Mouse (Mus musculus): ENCODE data around the gene Cldn15. TPM values are rescaled to one million over a fixed set of nuclear protein-coding genes. Genes with fewer than 3 reads are reported as not detected.

Cldn15 gene
- polyA plus RNA-seq, 1 experiment from 2014 or later: 10.5 TPM

GRCm38 (mm10) chr5:136953440-136953951, 12.9 kb upstream of the Cldn15 start:
- peak overlapping the region; percentile 71 for H3K4me2 ChIP-seq (replicated peaks; ENCODE audit: low read depth, low read length)
- no peaks in the 10 kb centered on the region for H3K9me3 ChIP-seq (ENCODE audit: low read length)
- peak overlapping the region; percentile 65 for H3K4me3 ChIP-seq (ENCODE audit: low read depth, low read length)
- H3K9ac ChIP-seq (replicated peaks; ENCODE audit: low read depth): peak overlapping the region; percentile 64
- peaks cover 5% of the 10 kb centered on the region for H3K4me1 ChIP-seq (ENCODE audit: insufficient read depth, low read depth, low read length)
- ATAC-seq: peak; percentile 38
- no peak for TF ChIP-seq CTCF (IDR thresholded peaks at IDR 0.05)
- peak; percentile 1; the same call in 1 of the 2 replicates for TF ChIP-seq EP300 (IDR thresholded peaks at IDR 0.05)
- WGBS: 2% methylated on average over 12 of the region's 12 CpGs
- peak; percentile 88 for DNase-seq (ENCODE audit: low spot score)
- peak overlapping the region; percentile 85 for H3K27ac ChIP-seq (ENCODE audit: low read length)
- no peaks in the 10 kb centered on the region for H3K36me3 ChIP-seq (ENCODE audit: insufficient read depth, low read length)
- no peaks in the 10 kb centered on the region for H3K27me3 ChIP-seq (replicated peaks; ENCODE audit: insufficient read depth, low read length)

DNA sequence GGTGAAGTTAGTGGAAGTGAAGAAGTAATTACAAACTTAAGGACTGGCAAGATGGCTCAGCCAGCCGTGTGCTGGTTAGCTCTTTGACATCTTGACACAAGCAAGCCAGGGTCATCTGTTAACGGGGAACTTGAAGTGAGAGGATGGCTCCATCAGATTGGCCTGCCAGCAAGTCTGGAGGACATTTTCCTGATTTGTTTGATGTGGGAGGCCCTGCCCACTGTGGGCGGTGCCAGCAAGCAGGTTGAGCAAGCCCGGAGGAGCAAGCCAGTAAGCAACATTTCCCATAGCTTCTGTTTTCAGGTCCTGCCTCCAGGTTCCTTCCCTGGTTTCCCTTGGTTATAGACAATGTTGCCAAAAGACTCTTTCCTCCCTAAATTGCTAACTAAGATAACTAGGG, 10.8 kb upstream of the Cldn15 start:
- Histone ChIP-seq H3K9me3 (ENCODE audit: low read length) (no peaks in the 10 kb centered on the region), H3K9ac (replicated peaks; ENCODE audit: low read depth) (no peak overlapping the region), H3K4me3 (ENCODE audit: low read depth, low read length) (no peak overlapping the region), H3K27ac (ENCODE audit: low read length) (no peak overlapping the region), H3K27me3 (replicated peaks; ENCODE audit: insufficient read depth, low read length) (no peaks in the 10 kb centered on the region), H3K4me1 (ENCODE audit: insufficient read depth, low read depth, low read length) (peaks cover 5% of the 10 kb centered on the region), H3K4me2 (replicated peaks; ENCODE audit: low read depth, low read length) (no peak overlapping the region), H3K36me3 (ENCODE audit: insufficient read depth, low read length) (no peaks in the 10 kb centered on the region)
- 62% methylated on average over 4 of the region's 4 CpGs for WGBS
- TF ChIP-seq EP300 (IDR thresholded peaks at IDR 0.05) (no peak), CTCF (IDR thresholded peaks at IDR 0.05) (no peak)
- DNase-seq (ENCODE audit: low spot score) (no peak), ATAC-seq (no peak)

DNA sequence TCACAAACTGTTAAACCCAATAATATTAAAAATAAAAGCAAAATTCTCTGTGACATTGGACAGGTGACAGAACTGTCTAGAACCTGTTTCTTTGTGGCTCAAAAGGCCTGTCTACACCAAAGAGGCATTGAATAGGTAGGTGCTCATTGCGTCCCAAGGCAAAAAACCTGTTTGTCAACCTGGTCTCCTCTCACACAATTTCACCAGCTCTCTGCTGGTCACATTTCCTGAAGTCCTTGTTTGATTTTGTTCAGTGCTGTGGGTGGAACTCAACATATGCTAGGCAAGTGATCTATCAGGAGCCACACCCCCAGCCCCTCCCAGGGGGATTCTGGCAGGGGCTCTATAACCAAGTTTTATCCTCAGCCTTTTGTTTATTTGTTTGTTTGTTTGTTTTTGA, 9.2 kb upstream of the Cldn15 start:
- DNase-seq (ENCODE audit: low spot score) (peak; percentile 59), ATAC-seq (no peak)
- Histone ChIP-seq H3K27ac (ENCODE audit: low read length) (no peak overlapping the region), H3K36me3 (ENCODE audit: insufficient read depth, low read length) (no peaks in the 10 kb centered on the region), H3K4me2 (replicated peaks; ENCODE audit: low read depth, low read length) (no peak overlapping the region), H3K4me1 (ENCODE audit: insufficient read depth, low read depth, low read length) (peaks cover 10% of the 10 kb centered on the region), H3K9ac (replicated peaks; ENCODE audit: low read depth) (no peak overlapping the region), H3K4me3 (ENCODE audit: low read depth, low read length) (no peak overlapping the region), H3K9me3 (ENCODE audit: low read length) (no peaks in the 10 kb centered on the region), H3K27me3 (replicated peaks; ENCODE audit: insufficient read depth, low read length) (no peaks in the 10 kb centered on the region)
- WGBS: 63% methylated on average over 1 of the region's 1 CpGs
- TF ChIP-seq EP300 (IDR thresholded peaks at IDR 0.05) (no peak), CTCF (IDR thresholded peaks at IDR 0.05) (no peak)

DNA sequence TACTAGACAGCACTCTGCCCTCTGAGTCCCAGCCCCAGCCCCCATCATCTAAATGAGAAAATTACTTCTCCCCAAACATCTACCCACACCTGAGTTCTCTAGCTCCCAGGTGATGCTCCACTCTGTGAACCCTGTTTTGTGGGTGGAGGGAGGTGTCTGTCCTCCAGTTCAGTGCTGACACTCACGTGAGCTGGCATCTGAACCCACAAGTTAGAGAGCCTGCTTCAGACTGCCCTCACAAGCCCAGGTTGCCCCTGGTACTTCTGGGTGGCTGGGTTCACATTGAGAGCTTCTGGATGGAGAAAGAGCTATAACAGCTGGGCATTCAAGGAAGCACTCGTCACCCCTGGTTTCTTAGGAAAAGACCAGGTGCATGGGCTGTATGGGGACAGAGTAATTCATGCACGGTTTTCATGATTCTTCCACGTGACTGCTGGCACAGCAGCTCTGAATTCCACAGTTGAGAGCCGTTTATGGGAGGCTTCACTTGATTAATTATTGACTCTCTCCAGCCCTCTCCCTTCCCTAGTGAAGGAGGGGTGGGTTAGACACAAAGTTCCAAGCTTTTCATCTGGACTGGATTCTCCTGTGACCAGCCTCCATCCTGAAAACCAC, 7.3 kb upstream of the Cldn15 start:
- H3K9me3 ChIP-seq (ENCODE audit: low read length): no peaks in the 10 kb centered on the region
- H3K4me1 ChIP-seq (ENCODE audit: insufficient read depth, low read depth, low read length): peaks cover 8% of the 10 kb centered on the region
- TF ChIP-seq CTCF (IDR thresholded peaks at IDR 0.05) (no peak), EP300 (IDR thresholded peaks at IDR 0.05) (0 out of 2 replicates have a peak, but pooled peaks have one; percentile 35)
- DNase-seq (ENCODE audit: low spot score): peak; percentile 78
- ATAC-seq: peak; percentile 23
- no peaks in the 10 kb centered on the region; the same call in 1 of the 2 replicates for H3K36me3 ChIP-seq (ENCODE audit: insufficient read depth, low read length)
- H3K9ac ChIP-seq (replicated peaks; ENCODE audit: low read depth): no peak overlapping the region
- H3K27me3 ChIP-seq (replicated peaks; ENCODE audit: insufficient read depth, low read length): no peaks in the 10 kb centered on the region
- WGBS: 45% methylated on average over 5 of the region's 5 CpGs
- no peak overlapping the region for H3K4me3 ChIP-seq (ENCODE audit: low read depth, low read length)
- no peak overlapping the region for H3K4me2 ChIP-seq (replicated peaks; ENCODE audit: low read depth, low read length)
- peak overlapping the region; percentile 26 for H3K27ac ChIP-seq (ENCODE audit: low read length)

DNA sequence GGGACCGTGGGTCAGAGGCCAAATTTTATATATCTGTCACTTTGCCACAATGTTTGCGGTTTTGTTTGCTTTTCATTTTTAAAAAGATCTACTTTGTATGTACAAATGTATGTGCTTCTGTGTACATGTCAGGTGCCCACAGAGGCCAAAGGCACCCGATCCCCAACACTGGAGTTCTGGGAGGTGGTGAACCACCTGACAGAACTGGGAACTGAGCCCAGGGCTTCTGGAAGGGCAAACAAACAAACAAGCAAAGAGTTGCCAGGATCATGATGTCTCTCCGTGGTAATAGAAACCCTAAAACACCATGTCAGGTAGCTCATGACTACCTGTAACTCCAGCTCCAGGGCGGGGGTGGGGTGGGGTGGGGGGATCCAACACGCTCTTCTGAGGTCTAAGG, 6.4 kb upstream of the Cldn15 start:
- no peak overlapping the region for H3K27ac ChIP-seq (ENCODE audit: low read length)
- no peak overlapping the region for H3K4me2 ChIP-seq (replicated peaks; ENCODE audit: low read depth, low read length)
- DNase-seq (ENCODE audit: low spot score) (no peak), ATAC-seq (no peak)
- H3K4me1 ChIP-seq (ENCODE audit: insufficient read depth, low read depth, low read length): peaks cover 7% of the 10 kb centered on the region; the same call in 1 of the 2 replicates
- H3K36me3 ChIP-seq (ENCODE audit: insufficient read depth, low read length): no peaks in the 10 kb centered on the region; the same call in 1 of the 2 replicates
- WGBS: 76% methylated on average over 6 of the region's 6 CpGs
- TF ChIP-seq EP300 (IDR thresholded peaks at IDR 0.05): no peak
- TF ChIP-seq CTCF (IDR thresholded peaks at IDR 0.05): no peak
- no peak overlapping the region for H3K9ac ChIP-seq (replicated peaks; ENCODE audit: low read depth)
- H3K4me3 ChIP-seq (ENCODE audit: low read depth, low read length): no peak overlapping the region
- H3K27me3 ChIP-seq (replicated peaks; ENCODE audit: insufficient read depth, low read length): no peaks in the 10 kb centered on the region
- no peaks in the 10 kb centered on the region for H3K9me3 ChIP-seq (ENCODE audit: low read length)

DNA sequence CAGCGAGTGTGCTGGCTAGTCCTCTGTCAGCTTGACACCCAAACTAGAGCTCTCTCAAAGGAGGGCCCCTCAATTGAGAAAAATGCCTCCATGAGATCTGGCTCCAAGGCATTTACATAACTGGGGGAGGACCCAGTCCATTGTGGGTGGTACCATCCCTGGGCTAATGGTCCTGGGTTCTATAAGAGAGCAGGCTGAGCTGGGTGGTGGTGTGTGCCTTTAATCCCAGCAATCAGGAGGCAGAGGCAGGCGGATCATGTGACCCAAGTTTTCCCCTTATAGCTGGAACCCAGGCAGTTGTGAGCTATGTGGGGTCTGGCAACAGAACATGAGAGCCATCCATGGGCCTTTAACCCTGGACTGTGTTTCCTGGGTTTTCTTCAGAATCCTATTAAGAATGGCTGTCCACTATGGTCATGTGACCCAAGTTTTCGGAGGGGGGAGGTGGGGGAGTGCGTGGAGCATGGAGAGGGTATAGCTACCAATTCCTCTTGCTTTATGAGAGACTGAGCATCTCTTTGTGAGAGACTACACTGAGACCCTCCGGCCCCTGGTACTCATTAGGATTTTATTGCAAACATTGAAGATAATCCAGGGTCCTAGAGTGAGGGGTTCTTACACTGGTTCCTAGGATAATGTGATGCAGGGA, 5.0 kb upstream of the Cldn15 start:
- no peaks in the 10 kb centered on the region for H3K27me3 ChIP-seq (replicated peaks; ENCODE audit: insufficient read depth, low read length)
- peak overlapping the region; percentile 78 for H3K4me2 ChIP-seq (replicated peaks; ENCODE audit: low read depth, low read length)
- TF ChIP-seq EP300 (IDR thresholded peaks at IDR 0.05): no peak
- no peak for TF ChIP-seq CTCF (IDR thresholded peaks at IDR 0.05)
- H3K4me1 ChIP-seq (ENCODE audit: insufficient read depth, low read depth, low read length): peaks cover 13% of the 10 kb centered on the region
- H3K9ac ChIP-seq (replicated peaks; ENCODE audit: low read depth): peak overlapping the region; percentile 75; the same call in 1 of the 2 replicates
- peak overlapping the region; percentile 84 for H3K4me3 ChIP-seq (ENCODE audit: low read depth, low read length)
- 28% methylated on average over 5 of the region's 5 CpGs for WGBS
- DNase-seq (ENCODE audit: low spot score) (no peak), ATAC-seq (no peak)
- peak overlapping the region; percentile 95 for H3K27ac ChIP-seq (ENCODE audit: low read length)
- H3K9me3 ChIP-seq (ENCODE audit: low read length): no peaks in the 10 kb centered on the region
- H3K36me3 ChIP-seq (ENCODE audit: insufficient read depth, low read length): no peaks in the 10 kb centered on the region; the same call in 1 of the 2 replicates
